Mouse (Mus musculus): Measurements from ENCODE around the gene Slc11a2.

GRCm38 (mm10) chr15:100433234-100433633, 8.4 kb upstream of the Slc11a2 start:
- TF ChIP-seq CTCF (IDR thresholded peaks at IDR 0.05; ENCODE audit: low read depth) (no peak), EP300 (optimal IDR thresholded peaks at IDR 0.05) (no peak)

All from stomach, postnatal 0 days (tissue).